10 mouse cellular contexts compared by ENCODE assay signal in the genomic region with DNA sequence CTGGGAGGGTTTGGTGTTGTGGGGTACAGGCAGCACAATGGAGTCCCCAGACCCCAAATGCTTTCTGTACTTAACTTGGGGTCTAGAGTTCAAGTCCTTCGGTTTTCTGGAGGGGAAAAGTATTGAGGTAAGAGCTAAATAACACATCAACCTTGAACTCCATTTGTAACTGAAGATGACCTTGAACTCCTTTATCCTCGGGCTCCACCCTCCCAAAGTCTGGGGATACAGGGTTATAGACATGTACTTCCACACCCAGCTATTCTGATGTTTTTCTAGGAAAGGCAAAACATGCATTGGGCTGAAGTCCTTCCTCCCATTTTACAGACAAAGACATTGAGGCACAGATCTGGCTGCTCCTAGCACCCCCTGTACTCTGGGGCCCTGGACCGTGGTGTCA. TPM values are rescaled to one million over a fixed set of nuclear protein-coding genes. Genes with fewer than 3 reads are reported as not detected.
A peak's percentile ranks its signal among the peaks of the same experiment; 100 is the strongest.
DNase-seq lines count a peak whose midpoint lies in the region; ATAC-seq and TF ChIP-seq lines count a peak whose summit lies in the region.
"Had no signal": no experiment of that assay in that cellular context is flagged by ENCODE, and none has a peak within 500 bp of the region (broad histone marks: within the 10 kb centered on the region; RNA-seq: fewer than 3 reads in every experiment).

No protein-coding gene starts in this region.

- peaks cover 58% of the 10 kb centered on the region for H3K27me3 ChIP-seq in heart, embryonic 13.5 days (replicated peaks)
- peaks cover 76% of the 10 kb centered on the region for H3K27me3 ChIP-seq in E14TG2a.4 (ENCODE audit: insufficient read depth, low read length)
- peaks cover 47% of the 10 kb centered on the region for H3K27me3 ChIP-seq in hindbrain, embryonic 13.5 days
- peaks cover 14% of the 10 kb centered on the region for H3K27me3 ChIP-seq in midbrain, embryonic 11.5 days (ENCODE audit: control insufficient read depth, insufficient read depth, low read length)

- 70% methylated on average over 3 of the region's 3 CpGs for WGBS in heart, embryonic 13.5 days
- WGBS in hindbrain, embryonic 13.5 days, result 70% methylated on average over 3 of the region's 3 CpGs
- 83% methylated on average over 3 of the region's 3 CpGs for WGBS in midbrain, embryonic 11.5 days

- DNase-seq in heart, postnatal 25 days (ENCODE audit: low spot score), result no peak
- DNase-seq in midbrain, embryonic 11.5 days (ENCODE audit: low spot score, missing footprints), result no peak
- DNase-seq in spleen, postnatal 14 days (ENCODE audit: low spot score in 2 of 2), result no peak
- no peak for DNase-seq in left cerebral cortex, postnatal 10 days (ENCODE audit: extremely low spot score in 1 of 2, low spot score in 2 of 2)
- no peak for DNase-seq in cerebellum, adult 8-10 months

- H3K27ac ChIP-seq in heart, embryonic 13.5 days (replicated peaks), result no peak overlapping the region
- no peak overlapping the region for H3K27ac ChIP-seq in hindbrain, embryonic 13.5 days
- H3K27ac ChIP-seq in midbrain, embryonic 11.5 days (ENCODE audit: low read depth, low read length), result no peak overlapping the region

- no peaks in the 10 kb centered on the region for H3K9me3 ChIP-seq in heart, embryonic 13.5 days
- no peaks in the 10 kb centered on the region for H3K9me3 ChIP-seq in E14TG2a.4 (ENCODE audit: low read length)
- no peaks in the 10 kb centered on the region for H3K9me3 ChIP-seq in hindbrain, embryonic 13.5 days
- no peaks in the 10 kb centered on the region for H3K9me3 ChIP-seq in midbrain, embryonic 11.5 days (ENCODE audit: control insufficient read depth, low read length)

- no peak for ATAC-seq in heart, embryonic 13.5 days (ENCODE audit: extremely low read depth, insufficient number of reproducible peaks, low FRiP score, low TSS enrichment)
- ATAC-seq in hindbrain, embryonic 13.5 days (ENCODE audit: low FRiP score), result no peak
- ATAC-seq in midbrain, embryonic 11.5 days (ENCODE audit: low FRiP score), result no peak
- ATAC-seq: activated CD4-positive, CD25-positive, alpha-beta regulatory T cell, adult 4 months had no signal

- peak overlapping the region; percentile 72; the same call in 1 of the 2 replicates for H3K9ac ChIP-seq in heart, embryonic 13.5 days
- no peak overlapping the region for H3K9ac ChIP-seq in hindbrain, embryonic 13.5 days
- H3K9ac ChIP-seq in midbrain, embryonic 11.5 days (ENCODE audit: low read length), result no peak overlapping the region

- H3K36me3 ChIP-seq in heart, embryonic 13.5 days, result no peaks in the 10 kb centered on the region
- H3K36me3 ChIP-seq in E14TG2a.4 (ENCODE audit: insufficient read depth, low read length), result no peaks in the 10 kb centered on the region
- no peaks in the 10 kb centered on the region for H3K36me3 ChIP-seq in hindbrain, embryonic 13.5 days
- H3K36me3 ChIP-seq in midbrain, embryonic 11.5 days (ENCODE audit: control insufficient read depth, insufficient read depth, low read length), result no peaks in the 10 kb centered on the region

- H3K4me1 ChIP-seq in heart, embryonic 13.5 days, result peaks cover 54% of the 10 kb centered on the region
- H3K4me1 ChIP-seq in E14TG2a.4 (replicated peaks; ENCODE audit: low read depth, low read length), result peaks cover 79% of the 10 kb centered on the region
- H3K4me1 ChIP-seq in hindbrain, embryonic 13.5 days (replicated peaks), result peaks cover 98% of the 10 kb centered on the region
- H3K4me1 ChIP-seq in midbrain, embryonic 11.5 days (ENCODE audit: control insufficient read depth, insufficient read depth, low read length), result peaks cover 45% of the 10 kb centered on the region

- H3K4me2 ChIP-seq in heart, embryonic 13.5 days, result peak overlapping the region; percentile 70
- H3K4me2 ChIP-seq in hindbrain, embryonic 13.5 days, result peak overlapping the region; percentile 50; the same call in 1 of the 2 replicates
- peak overlapping the region; percentile 50; the same call in 1 of the 2 replicates for H3K4me2 ChIP-seq in midbrain, embryonic 11.5 days

- peak overlapping the region; percentile 42 for H3K4me3 ChIP-seq in heart, embryonic 13.5 days
- H3K4me3 ChIP-seq in E14TG2a.4 (replicated peaks; ENCODE audit: low read length), result peak overlapping the region; percentile 54
- H3K4me3 ChIP-seq in hindbrain, embryonic 13.5 days, result no peak overlapping the region
- peak overlapping the region; percentile 16; the same call in 1 of the 2 replicates for H3K4me3 ChIP-seq in midbrain, embryonic 11.5 days (ENCODE audit: low read depth, low read length)

- TF ChIP-seq CTCF in E14TG2a.4 (conservative IDR thresholded peaks at IDR 0.05; ENCODE audit: low read length), result no peak

- intact Hi-C loops in heart, postnatal 25 days (cut with DNase I), result no loop called here
- intact Hi-C loops in left cerebral cortex, postnatal 10 days (cut with DNase I), result no loop called here

RNA-seq across cellular contexts. Expression of a gene that starts 38.9 kb away (rescaled TPM):
- 1.1 and 1.4 TPM in 2 replicates for polyA plus RNA-seq in heart, embryonic 13.5 days (2015; fragmentation: Nextera tagmentation; extraction: Ambion mirVana)
- total RNA-seq in heart, postnatal 25 days (2021), result 1 to 10 TPM; 1.1 to 1.4 TPM
- 7.1 and 8.1 TPM in 2 replicates for polyA plus RNA-seq in hindbrain, embryonic 13.5 days (2015; fragmentation: Nextera tagmentation; extraction: Ambion mirVana)
- polyA plus RNA-seq in midbrain, embryonic 11.5 days (2014; fragmentation: Nextera tagmentation; extraction: Ambion mirVana), result 7.5 and 8.2 TPM in 2 replicates
- total RNA-seq in left cerebral cortex, postnatal 10 days (2021), result 10 to 100 TPM; 23.0 to 26.0 TPM
- total RNA-seq: megakaryocyte progenitor cell, adult 5-6 weeks had no signal
- polyA plus RNA-seq: activated CD4-positive, CD25-positive, alpha-beta regulatory T cell, adult 4 months had no signal
